Mouse (Mus musculus) CH12.LX (cell line): ENCODE measurements around the gene Cdk14.

Source experiments
- CTCF ChIP-seq, 2 experiments: IDR thresholded peaks in 1 of 2; conservative IDR thresholded peaks in 1 of 2; 2 replicates each; pipeline ENCODE4 v1.5.1; 2011 to 2012; ENCODE audit warnings: low read depth in 2 of 2, low read length in 2 of 2, improper control_type of control experiment in 1 of 2, inconsistent platforms in 1 of 2, mild to moderate bottlenecking in 1 of 2, moderate library complexity in 1 of 2
- POLR2A ChIP-seq: IDR thresholded peaks from 2 replicates; pipeline ENCODE4 v1.6.1; 2011; ENCODE audit warnings: low read depth, mild to moderate bottlenecking, improper control_type of control experiment, low read length
- USF2 ChIP-seq: conservative IDR thresholded peaks from 2 replicates; pipeline ENCODE4 v1.6.1; 2011; ENCODE audit warnings: low read depth, low read length, improper control_type of control experiment
- ZMIZ1 ChIP-seq: IDR thresholded peaks from 2 replicates; pipeline ENCODE4 v1.6.1; 2012; ENCODE audit warnings: low read depth, mild to moderate bottlenecking, inconsistent platforms, low read length, improper control_type of control experiment

DNA sequence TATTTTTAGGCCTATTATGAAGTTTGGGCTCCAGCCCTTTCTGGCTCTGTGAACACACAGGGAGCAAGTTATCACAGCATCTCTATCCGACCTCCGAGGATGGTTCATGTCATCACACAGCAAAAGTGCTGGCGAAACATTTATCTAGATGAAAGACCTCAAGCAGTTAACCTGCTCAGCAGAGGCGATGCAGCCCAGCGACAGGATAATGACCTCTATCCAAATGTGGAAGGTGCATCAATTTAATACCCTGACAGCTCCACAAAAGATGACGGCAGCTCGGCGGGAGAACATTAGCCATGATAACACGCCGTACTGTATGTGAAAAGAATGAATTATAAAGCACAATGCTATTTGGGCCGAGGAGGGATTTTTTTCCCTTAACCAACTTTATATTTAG is 586.2 kb downstream of the Cdk14 start:
- no peak for TF ChIP-seq CTCF (conservative IDR thresholded peaks at IDR 0.05 in 1 of 2, IDR thresholded peaks at IDR 0.05 in 1 of 2; ENCODE audit: low read depth in 2 of 2, low read length in 2 of 2)
- no peak for TF ChIP-seq ZMIZ1
- no peak for TF ChIP-seq POLR2A
- TF ChIP-seq USF2: no peak
